Mouse (Mus musculus) midbrain, embryonic 16.5 days (tissue): ENCODE measurements at regions not wholly inside any gene's neighbourhood (a gene's known extent, or its start where the extent isn't known, plus 50 kb on each side); places are given as distances from the start of the nearest gene placed in this dataset.

Experiments
- ATAC-seq: fragments of 200-750 bp; cut with Nextera tagmentation; 2 replicates; pipeline ENCODE4 v1.8.0; 2017; ENCODE audit warnings: moderate TSS enrichment
- H3K27ac ChIP-seq: fragments of 300-500 bp; sonication (generic); 2 replicates; pipeline ENCODE4 v1.5.1; 2014; ENCODE audit warnings: mild to moderate bottlenecking, low read length, mixed read lengths
- H3K27me3 ChIP-seq: fragments of 300-500 bp; sonication (generic); 2 replicates; pipeline ENCODE4 v1.6.1; 2014; ENCODE audit warnings: low read depth, low read length, mixed read lengths; ENCODE audit not compliant: control insufficient read depth, insufficient read depth
- H3K36me3 ChIP-seq: fragments of 300-500 bp; sonication (generic); 2 replicates; pipeline ENCODE4 v1.6.1; 2014; ENCODE audit warnings: mild to moderate bottlenecking, low read length, moderate library complexity, mixed read lengths; ENCODE audit not compliant: control insufficient read depth, insufficient read depth
- H3K4me1 ChIP-seq: fragments of 300-500 bp; sonication (generic); 2 replicates; pipeline ENCODE4 v1.6.1; 2014; ENCODE audit warnings: mild to moderate bottlenecking, low read length, mixed read lengths; ENCODE audit not compliant: control insufficient read depth, insufficient read depth
- H3K4me2 ChIP-seq: fragments of 300-500 bp; sonication (generic); 2 replicates; pipeline ENCODE4 v1.6.1; 2014; ENCODE audit warnings: mild to moderate bottlenecking, low read length, mixed read lengths
- H3K4me3 ChIP-seq: fragments of 300-500 bp; sonication (generic); 2 replicates; pipeline ENCODE4 v1.5.1; 2014; ENCODE audit warnings: low read depth, mild to moderate bottlenecking, low read length, moderate library complexity, mixed read lengths
- H3K9ac ChIP-seq: fragments of 300-500 bp; sonication (generic); 2 replicates; pipeline ENCODE4 v1.6.1; 2014; ENCODE audit warnings: low read depth, low read length, mixed read lengths
- H3K9me3 ChIP-seq: fragments of 300-500 bp; sonication (generic); replicated peaks from 2 replicates; pipeline ENCODE4 v1.6.1; 2014; ENCODE audit warnings: mild to moderate bottlenecking, low read length, mixed read lengths; ENCODE audit not compliant: control insufficient read depth, poor library complexity, severe bottlenecking
- WGBS: fragments of 180-500 bp; shearing (Covaris S2); extraction: QIAGEN DNeasy Blood & Tissue Kit; methylation state at CpG from one replicate; pipeline ENCODE4 v1.1.7; 2014; 5-methylcytosine and 5-hydroxymethylcytosine counted together

GRCm38 (mm10) chr17:88116321-88116720 lies 51.2 kb upstream of the Fbxo11 start:
- no peak for ATAC-seq
- H3K4me3 ChIP-seq = no peak overlapping the region
- no peaks in the 10 kb centered on the region for H3K9me3 ChIP-seq
- no peak overlapping the region for H3K4me2 ChIP-seq
- H3K27ac ChIP-seq = no peak overlapping the region
- H3K36me3 ChIP-seq = no peaks in the 10 kb centered on the region
- no peaks in the 10 kb centered on the region for H3K27me3 ChIP-seq
- no peak overlapping the region for H3K9ac ChIP-seq
- no peaks in the 10 kb centered on the region for H3K4me1 ChIP-seq
- 89% methylated on average over 4 of the region's 4 CpGs for WGBS

- no peak for ATAC-seq
- H3K36me3 ChIP-seq = no peaks in the 10 kb centered on the region
- 92% methylated on average over 4 of the region's 4 CpGs for WGBS
These were observed 53.6 kb upstream of the Fbxo11 start for GRCm38 (mm10) chr17:88118714-88119113.

GRCm38 (mm10) chr17:88123711-88124110 lies 58.6 kb upstream of the Fbxo11 start:
- Histone ChIP-seq H3K27me3 (no peaks in the 10 kb centered on the region), H3K4me2 (no peak overlapping the region), H3K9ac (no peak overlapping the region), H3K4me1 (no peaks in the 10 kb centered on the region), H3K4me3 (no peak overlapping the region), H3K27ac (no peak overlapping the region), H3K36me3 (no peaks in the 10 kb centered on the region), H3K9me3 (no peaks in the 10 kb centered on the region)
- WGBS = 93% methylated on average over 3 of the region's 3 CpGs
- no peak for ATAC-seq

More at GRCm38 (mm10) chr17:88118714-88119113, 53.6 kb upstream of the Fbxo11 start:
- Histone ChIP-seq H3K9ac (no peak overlapping the region), H3K27ac (no peak overlapping the region), H3K4me1 (no peaks in the 10 kb centered on the region), H3K4me2 (no peak overlapping the region), H3K4me3 (no peak overlapping the region), H3K27me3 (no peaks in the 10 kb centered on the region), H3K9me3 (no peaks in the 10 kb centered on the region)

GRCm38 (mm10) chr17:88127126-88127525 lies 62.0 kb upstream of the Fbxo11 start:
- no peak for ATAC-seq
- Histone ChIP-seq H3K4me2 (no peak overlapping the region), H3K4me3 (no peak overlapping the region), H3K4me1 (no peaks in the 10 kb centered on the region), H3K27ac (no peak overlapping the region), H3K9ac (no peak overlapping the region), H3K9me3 (no peaks in the 10 kb centered on the region), H3K27me3 (no peaks in the 10 kb centered on the region), H3K36me3 (no peaks in the 10 kb centered on the region)
- 89% methylated on average over 2 of the region's 2 CpGs for WGBS

- Histone ChIP-seq H3K4me1 (no peaks in the 10 kb centered on the region), H3K27ac (no peak overlapping the region), H3K4me2 (no peak overlapping the region), H3K27me3 (no peaks in the 10 kb centered on the region), H3K36me3 (no peaks in the 10 kb centered on the region), H3K9me3 (no peaks in the 10 kb centered on the region), H3K9ac (no peak overlapping the region), H3K4me3 (no peak overlapping the region)
- no peak for ATAC-seq
- 80% methylated on average over 4 of the region's 4 CpGs for WGBS
These were observed 66.2 kb upstream of the Fbxo11 start for GRCm38 (mm10) chr17:88131297-88131696.

- H3K27ac ChIP-seq = no peak overlapping the region
- no peak overlapping the region for H3K4me2 ChIP-seq
- no peak for ATAC-seq
- no peak overlapping the region for H3K9ac ChIP-seq
- no peaks in the 10 kb centered on the region for H3K4me1 ChIP-seq
- no peaks in the 10 kb centered on the region for H3K36me3 ChIP-seq
- no peaks in the 10 kb centered on the region for H3K27me3 ChIP-seq
- no peaks in the 10 kb centered on the region for H3K9me3 ChIP-seq
- 91% methylated on average over 5 of the region's 5 CpGs for WGBS
- H3K4me3 ChIP-seq = no peak overlapping the region
These were observed 66.9 kb upstream of the Fbxo11 start for GRCm38 (mm10) chr17:88131980-88132379.

GRCm38 (mm10) chr17:88132601-88133346 lies 67.7 kb upstream of the Fbxo11 start:
- Histone ChIP-seq H3K4me3 (no peak overlapping the region), H3K27me3 (no peaks in the 10 kb centered on the region), H3K4me1 (no peaks in the 10 kb centered on the region), H3K36me3 (no peaks in the 10 kb centered on the region), H3K4me2 (no peak overlapping the region), H3K9ac (no peak overlapping the region), H3K27ac (no peak overlapping the region), H3K9me3 (no peaks in the 10 kb centered on the region)
- WGBS = 72% methylated on average over 23 of the region's 23 CpGs
- ATAC-seq = no peak

- H3K4me1 ChIP-seq = no peaks in the 10 kb centered on the region
- H3K4me2 ChIP-seq = no peak overlapping the region
- H3K4me3 ChIP-seq = no peak overlapping the region
- no peak overlapping the region for H3K27ac ChIP-seq
- ATAC-seq = no peak
- H3K9ac ChIP-seq = no peak overlapping the region
- 92% methylated on average over 2 of the region's 2 CpGs for WGBS
- H3K9me3 ChIP-seq = no peaks in the 10 kb centered on the region
- H3K36me3 ChIP-seq = no peaks in the 10 kb centered on the region
- H3K27me3 ChIP-seq = no peaks in the 10 kb centered on the region
These were observed 69.5 kb upstream of the Fbxo11 start for GRCm38 (mm10) chr17:88134546-88134945.

GRCm38 (mm10) chr17:88141538-88141937 lies 76.4 kb upstream of the Fbxo11 start:
- H3K27ac ChIP-seq = no peak overlapping the region
- no peaks in the 10 kb centered on the region for H3K27me3 ChIP-seq
- no peaks in the 10 kb centered on the region for H3K4me1 ChIP-seq
- no peak overlapping the region for H3K4me3 ChIP-seq
- WGBS = 40% methylated on average over 12 of the region's 12 CpGs
- ATAC-seq = no peak
- H3K36me3 ChIP-seq = no peaks in the 10 kb centered on the region
- H3K4me2 ChIP-seq = no peak overlapping the region
- H3K9me3 ChIP-seq = no peaks in the 10 kb centered on the region
- no peak overlapping the region for H3K9ac ChIP-seq
